Comparison of ENCODE assay signal across 1 mouse cellular context in genomic region chr15:31510477-31511405, GRCm38 (mm10).
TF ChIP-seq lines count a peak whose summit lies in the region.

No protein-coding gene starts in this region.

TF ChIP-seq in MEL, 35 proteins besides CTCF, POLR2A, EP300 and RAD21 (continued from another document):
- TF ChIP-seq E2F4 (IDR thresholded peaks at IDR 0.05; ENCODE audit: borderline replicate concordance, low read depth, low read length): no peak
- no peak for TF ChIP-seq MYC (IDR thresholded peaks at IDR 0.05; ENCODE audit: low read depth, low read length)
